Mouse (Mus musculus) c-Kit-negative CD71-positive TER-119-positive erythroid progenitor cells, embryonic 14.5 days (primary cell): ENCODE results near the gene Nkx2-3.

Experiments
- DNase-seq: peaks from one replicate; pipeline ENCODE4 v3.0.0-alpha.2; 2013; ENCODE audit warnings: low read depth, low spot score

The Nkx2-3 gene

GRCm38 (mm10) chr19:43605666-43606551 lies 6.2 kb upstream of the Nkx2-3 start:
- no peak for DNase-seq

- no peak for DNase-seq
Observed at GRCm38 (mm10) chr19:43606552-43607530, 5.3 kb upstream of the Nkx2-3 start.

GRCm38 (mm10) chr19:43607842-43608680 lies 4.1 kb upstream of the Nkx2-3 start:
- no peak for DNase-seq

GRCm38 (mm10) chr19:43608711-43609457 lies 3.2 kb upstream of the Nkx2-3 start:
- no peak for DNase-seq

GRCm38 (mm10) chr19:43609458-43610330 lies 2.4 kb upstream of the Nkx2-3 start:
- no peak for DNase-seq

- no peak for DNase-seq
Observed at GRCm38 (mm10) chr19:43610341-43610848, 1.7 kb upstream of the Nkx2-3 start.

GRCm38 (mm10) chr19:43611110-43611509 lies 1.0 kb upstream of the Nkx2-3 start:
- no peak for DNase-seq

GRCm38 (mm10) chr19:43611561-43611960 lies 564 bp upstream of the Nkx2-3 start:
- no peak for DNase-seq

- no peak for DNase-seq
Observed at GRCm38 (mm10) chr19:43612501-43612971, 411 bp downstream of the Nkx2-3 start.

- no peak for DNase-seq
Observed at GRCm38 (mm10) chr19:43613293-43614130, 1.4 kb downstream of the Nkx2-3 start.

GRCm38 (mm10) chr19:43614341-43615073 lies 2.4 kb downstream of the Nkx2-3 start:
- DNase-seq, result no peak

- DNase-seq, result no peak
Observed at GRCm38 (mm10) chr19:43615074-43615445, 2.9 kb downstream of the Nkx2-3 start.

GRCm38 (mm10) chr19:43615571-43616414 lies 3.7 kb downstream of the Nkx2-3 start:
- DNase-seq, result no peak

GRCm38 (mm10) chr19:43616415-43616861 lies 4.3 kb downstream of the Nkx2-3 start:
- DNase-seq, result no peak

- DNase-seq, result no peak
Observed at GRCm38 (mm10) chr19:43616889-43617288, 4.8 kb downstream of the Nkx2-3 start.

GRCm38 (mm10) chr19:43617761-43618349 lies 5.7 kb downstream of the Nkx2-3 start:
- DNase-seq, result no peak
